Mouse (Mus musculus) midbrain, embryonic 16.5 days (tissue): ENCODE data around the gene Cic. TPM values are rescaled to one million over a fixed set of nuclear protein-coding genes. Genes with fewer than 3 reads are reported as not detected.

Experiments
- ATAC-seq: fragments of 200-750 bp; cut with Nextera tagmentation; 2 replicates; pipeline ENCODE4 v1.8.0; 2017; ENCODE audit warnings: moderate TSS enrichment
- H3K27ac ChIP-seq: fragments of 300-500 bp; sonication (generic); 2 replicates; pipeline ENCODE4 v1.5.1; 2014; ENCODE audit warnings: mild to moderate bottlenecking, low read length, mixed read lengths
- H3K27me3 ChIP-seq: fragments of 300-500 bp; sonication (generic); 2 replicates; pipeline ENCODE4 v1.6.1; 2014; ENCODE audit warnings: low read depth, low read length, mixed read lengths; ENCODE audit not compliant: control insufficient read depth, insufficient read depth
- H3K36me3 ChIP-seq: fragments of 300-500 bp; sonication (generic); 2 replicates; pipeline ENCODE4 v1.6.1; 2014; ENCODE audit warnings: mild to moderate bottlenecking, low read length, moderate library complexity, mixed read lengths; ENCODE audit not compliant: control insufficient read depth, insufficient read depth
- H3K4me1 ChIP-seq: fragments of 300-500 bp; sonication (generic); 2 replicates; pipeline ENCODE4 v1.6.1; 2014; ENCODE audit warnings: mild to moderate bottlenecking, low read length, mixed read lengths; ENCODE audit not compliant: control insufficient read depth, insufficient read depth
- H3K4me2 ChIP-seq: fragments of 300-500 bp; sonication (generic); 2 replicates; pipeline ENCODE4 v1.6.1; 2014; ENCODE audit warnings: mild to moderate bottlenecking, low read length, mixed read lengths
- H3K4me3 ChIP-seq: fragments of 300-500 bp; sonication (generic); 2 replicates; pipeline ENCODE4 v1.5.1; 2014; ENCODE audit warnings: low read depth, mild to moderate bottlenecking, low read length, moderate library complexity, mixed read lengths
- H3K9ac ChIP-seq: fragments of 300-500 bp; sonication (generic); 2 replicates; pipeline ENCODE4 v1.6.1; 2014; ENCODE audit warnings: low read depth, low read length, mixed read lengths
- H3K9me3 ChIP-seq: fragments of 300-500 bp; sonication (generic); replicated peaks from 2 replicates; pipeline ENCODE4 v1.6.1; 2014; ENCODE audit warnings: mild to moderate bottlenecking, low read length, mixed read lengths; ENCODE audit not compliant: control insufficient read depth, poor library complexity, severe bottlenecking
- WGBS: fragments of 180-500 bp; shearing (Covaris S2); extraction: QIAGEN DNeasy Blood & Tissue Kit; methylation state at CpG from one replicate; pipeline ENCODE4 v1.1.7; 2014; 5-methylcytosine and 5-hydroxymethylcytosine counted together
- polyA plus RNA-seq: library from polyadenylated mRNA; unstranded; fragments of >200 nt; fragmentation: Nextera tagmentation; extraction: Ambion mirVana; gene quantifications from 2 replicates; pipeline ENCODE4 v1.2.1, GENCODE M21; 2015

Cic gene
- 33.8 and 38.8 TPM in 2 replicates for polyA plus RNA-seq

DNA sequence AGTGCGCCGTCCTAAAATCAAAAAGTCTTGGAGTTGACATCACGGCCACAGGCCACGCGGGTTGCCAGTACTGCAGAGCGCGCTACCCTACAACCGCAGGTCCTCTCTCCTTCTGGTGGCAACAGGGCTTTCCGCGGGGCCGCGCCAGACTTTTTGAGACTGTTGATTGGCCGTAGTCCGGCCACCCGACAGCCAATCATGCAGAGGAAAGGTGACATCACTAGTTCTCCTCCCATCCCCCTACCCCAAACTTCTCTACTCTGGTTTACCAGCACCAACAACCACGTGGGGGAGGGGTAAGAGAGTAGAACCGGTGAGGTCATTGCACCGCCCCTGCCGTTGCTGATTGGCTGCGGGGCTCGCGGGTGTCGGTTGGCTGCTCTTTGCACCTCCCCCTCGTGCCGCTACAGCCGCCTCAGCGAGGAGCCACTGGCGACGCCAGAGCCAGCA is at the start of gene Cic:
Gene Cic, plus strand, starts transcription at position 404 of the 450 bp plus-strand sequence.
- H3K4me3 ChIP-seq = peak within 1 kb of the TSS; percentile 86
- H3K4me1 ChIP-seq = peaks cover 22% of the 10 kb centered on the region
- ATAC-seq = peak; percentile 89
- H3K36me3 ChIP-seq = peaks cover 13% of the 10 kb centered on the region
- H3K27ac ChIP-seq = peak within 1 kb of the TSS; percentile 96
- no peaks in the 10 kb centered on the region for H3K27me3 ChIP-seq
- no peaks in the 10 kb centered on the region for H3K9me3 ChIP-seq
- H3K4me2 ChIP-seq = peak within 1 kb of the TSS; percentile 72
- H3K9ac ChIP-seq = peak within 1 kb of the TSS; percentile 95
- under 1% methylated on average over 29 of the region's 29 CpGs for WGBS

DNA sequence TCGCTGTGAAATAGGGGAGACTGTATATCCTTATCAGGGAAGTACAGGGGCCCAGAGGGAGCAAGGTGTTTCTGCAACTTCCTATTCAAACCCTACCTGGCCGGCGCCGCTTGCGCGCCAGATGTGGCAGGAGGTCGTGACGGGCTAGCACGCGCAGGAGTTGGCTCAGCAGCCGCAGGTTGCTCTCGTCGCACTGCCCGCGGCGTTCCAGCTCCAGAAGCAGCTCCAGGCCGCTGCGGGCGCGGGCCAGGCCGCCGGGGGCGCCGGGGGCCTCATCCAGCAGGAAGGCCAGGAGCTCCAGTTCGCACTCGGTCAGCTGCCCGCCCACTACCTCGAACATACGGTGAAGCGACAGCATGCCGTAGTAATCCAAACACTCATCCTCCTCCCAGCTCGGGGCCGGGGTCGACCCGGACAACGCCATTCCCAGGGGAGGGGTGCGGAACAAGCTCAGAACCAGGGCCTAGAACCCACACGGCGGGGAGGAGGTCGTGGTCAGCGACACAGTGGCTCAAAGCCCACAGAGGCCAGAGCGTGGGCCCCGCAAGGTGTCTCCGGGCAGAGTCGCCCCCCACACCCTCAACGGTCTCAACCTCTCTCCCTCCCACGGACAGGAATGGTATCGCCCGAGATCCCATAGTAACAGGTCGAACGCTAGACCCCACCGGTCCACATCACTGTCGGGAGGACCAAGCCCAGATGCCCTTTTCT is 48.6 kb upstream of the Cic start:
- H3K27ac ChIP-seq = peak overlapping the region; percentile 55
- under 1% methylated on average over 52 of the region's 53 CpGs for WGBS
- H3K9ac ChIP-seq = peak overlapping the region; percentile 87
- H3K36me3 ChIP-seq = peaks cover 7% of the 10 kb centered on the region; the same call in 1 of the 2 replicates
- peaks cover 30% of the 10 kb centered on the region for H3K4me1 ChIP-seq
- H3K4me2 ChIP-seq = peak overlapping the region; percentile 97
- no peaks in the 10 kb centered on the region for H3K27me3 ChIP-seq
- ATAC-seq = peak; percentile 18
- peak overlapping the region; percentile 64 for H3K4me3 ChIP-seq
- H3K9me3 ChIP-seq = no peaks in the 10 kb centered on the region

DNA sequence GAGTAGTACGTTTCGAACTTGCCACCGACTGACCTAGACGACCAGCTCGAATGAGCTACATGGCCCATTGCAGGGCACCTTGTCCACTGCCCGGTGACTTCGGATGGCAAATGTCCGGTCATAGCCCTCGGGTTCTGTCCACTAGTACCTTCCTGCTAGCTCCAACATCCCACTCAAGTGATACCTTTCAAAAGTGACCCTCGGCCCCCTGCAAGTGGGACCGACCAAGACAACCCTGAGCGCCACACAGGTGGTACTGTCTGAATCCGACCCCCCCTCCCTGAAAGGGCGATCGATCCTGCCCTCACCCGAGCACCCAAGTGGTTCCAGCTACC is 48.1 kb upstream of the Cic start:
- peak overlapping the region; percentile 87 for H3K9ac ChIP-seq
- H3K27me3 ChIP-seq = no peaks in the 10 kb centered on the region
- H3K9me3 ChIP-seq = no peaks in the 10 kb centered on the region
- H3K36me3 ChIP-seq = peaks cover 8% of the 10 kb centered on the region; the same call in 1 of the 2 replicates
- peak overlapping the region; percentile 64 for H3K4me3 ChIP-seq
- peak overlapping the region; percentile 55; the same call in 1 of the 2 replicates for H3K27ac ChIP-seq
- under 1% methylated on average over 16 of the region's 16 CpGs for WGBS
- H3K4me1 ChIP-seq = peaks cover 30% of the 10 kb centered on the region
- ATAC-seq = peak; percentile 46
- peak overlapping the region; percentile 97 for H3K4me2 ChIP-seq

DNA sequence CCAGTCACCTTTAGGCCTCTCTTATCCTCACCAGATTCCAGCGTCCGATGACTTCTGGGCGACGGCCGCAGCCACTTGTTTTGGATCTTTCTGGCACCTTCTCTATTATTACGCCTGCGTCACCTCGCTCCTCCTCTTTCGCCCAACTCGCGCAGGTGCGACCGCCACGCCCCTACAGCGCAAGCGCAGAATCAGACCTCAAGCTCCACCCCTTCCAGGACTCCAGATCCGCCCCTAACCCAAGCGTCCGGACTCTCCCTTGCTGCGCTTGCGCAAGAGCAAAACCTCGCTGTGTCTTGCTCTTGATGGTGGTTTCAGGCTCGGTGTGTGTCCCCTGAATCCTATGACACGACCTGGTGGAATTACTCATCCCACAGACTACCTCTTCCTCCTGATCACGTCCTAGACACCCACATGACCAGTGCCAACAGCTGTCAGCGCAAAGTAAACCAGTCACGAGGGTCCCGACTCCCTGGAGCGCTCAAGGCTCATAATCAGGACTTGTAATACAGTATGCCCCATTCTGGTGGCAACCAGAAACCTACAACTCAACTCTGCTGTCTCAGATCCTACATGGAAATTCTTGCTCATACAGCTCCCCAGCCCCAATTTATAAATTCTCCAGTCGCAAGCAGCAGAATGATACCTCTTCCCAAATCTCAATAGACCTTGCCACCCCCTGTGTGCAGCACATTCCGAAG is 47.6 kb upstream of the Cic start:
- ATAC-seq = peak; percentile 74
- H3K27ac ChIP-seq = peak overlapping the region; percentile 55; the same call in 1 of the 2 replicates
- no peaks in the 10 kb centered on the region for H3K9me3 ChIP-seq
- H3K27me3 ChIP-seq = no peaks in the 10 kb centered on the region
- H3K36me3 ChIP-seq = peaks cover 10% of the 10 kb centered on the region
- H3K9ac ChIP-seq = peak overlapping the region; percentile 87
- peak overlapping the region; percentile 97 for H3K4me2 ChIP-seq
- H3K4me3 ChIP-seq = peak overlapping the region; percentile 64
- H3K4me1 ChIP-seq = peaks cover 30% of the 10 kb centered on the region
- 3% methylated on average over 31 of the region's 31 CpGs for WGBS

DNA sequence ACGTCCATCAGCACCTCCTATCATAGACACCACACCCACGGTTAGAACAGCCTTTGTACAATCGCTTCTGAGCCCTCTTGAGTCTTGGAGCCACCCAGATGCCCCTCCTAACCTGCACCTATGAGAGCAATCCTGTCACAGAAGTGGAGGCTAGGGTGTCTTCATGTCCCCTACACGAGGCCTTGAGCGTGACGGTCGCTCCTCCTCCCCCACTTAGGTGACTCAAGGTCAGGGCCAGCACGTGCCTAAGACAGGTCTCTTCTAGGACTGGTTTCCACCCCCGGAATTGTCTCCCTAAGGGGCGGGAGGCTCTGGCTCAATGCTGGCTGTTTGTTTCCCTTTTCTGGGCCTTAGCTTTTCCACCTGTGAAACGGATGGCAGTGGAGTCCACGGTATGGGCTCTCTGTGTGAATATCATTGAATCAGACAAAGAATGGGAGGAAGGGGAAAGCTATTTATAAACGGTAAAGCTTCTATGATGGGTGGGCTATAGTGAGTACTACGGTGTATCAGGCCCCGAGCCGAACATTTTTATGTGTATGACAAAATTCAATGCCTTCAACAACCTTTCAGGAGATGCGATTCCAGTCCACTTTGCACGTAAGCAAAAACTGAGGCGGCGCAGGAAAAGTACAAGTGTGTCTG is 46.9 kb upstream of the Cic start, which contains the start of gene Dedd2:
Gene Dedd2, minus strand, starts transcription at position 159 of the 645 bp plus-strand sequence.
- H3K27me3 ChIP-seq = no peaks in the 10 kb centered on the region
- 7% methylated on average over 20 of the region's 20 CpGs for WGBS

DNA sequence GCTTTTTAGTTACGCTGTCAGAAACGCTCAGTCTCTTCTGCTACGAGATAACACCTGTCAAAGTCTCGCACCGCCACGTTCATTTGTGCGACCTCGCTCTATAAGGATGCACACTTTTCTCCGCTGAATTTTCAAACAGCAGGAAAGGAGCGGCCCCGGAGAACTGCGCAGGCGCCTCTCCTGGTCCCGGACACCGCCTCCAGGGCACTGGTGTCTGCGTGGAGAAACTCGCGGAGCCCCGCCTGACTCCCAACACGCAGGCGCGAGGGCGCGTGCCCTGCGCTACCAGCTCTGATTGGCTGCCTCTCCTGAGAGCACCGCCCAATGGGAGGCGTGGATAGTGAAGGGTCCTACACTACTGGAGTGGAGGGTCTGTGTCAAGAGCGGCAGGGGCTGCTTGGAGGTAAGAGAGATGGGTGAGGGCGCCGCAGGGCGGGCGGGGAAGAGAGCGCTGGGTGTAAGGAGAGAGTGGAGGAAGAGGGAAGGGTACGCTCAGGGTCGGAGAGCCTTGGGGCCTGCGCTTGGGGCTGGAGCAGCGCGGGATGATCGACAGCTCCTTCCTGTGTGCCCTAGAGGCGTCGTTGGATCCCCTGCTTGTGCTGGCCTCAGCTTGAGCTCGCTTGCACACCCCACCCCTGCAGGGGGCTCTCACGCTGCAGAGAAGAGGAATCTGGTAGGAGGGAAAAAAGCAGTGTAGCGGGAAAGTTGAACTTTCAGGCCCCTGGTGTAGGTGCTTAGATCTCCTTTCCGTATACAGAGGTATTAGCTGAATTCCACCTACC is 46.2 kb upstream of the Cic start, which contains the start of gene Zfp526:
Gene Zfp526, plus strand, starts transcription at position 324 of the 782 bp plus-strand sequence.
- peak; percentile 95 for ATAC-seq
- H3K4me2 ChIP-seq = peak within 1 kb of the TSS; percentile 97
- peak within 1 kb of the TSS; percentile 70 for H3K4me3 ChIP-seq
- H3K4me1 ChIP-seq = peaks cover 30% of the 10 kb centered on the region
- peaks cover 14% of the 10 kb centered on the region for H3K36me3 ChIP-seq
- no peaks in the 10 kb centered on the region for H3K27me3 ChIP-seq
- H3K27ac ChIP-seq = peak within 1 kb of the TSS; percentile 85
- peak within 1 kb of the TSS; percentile 74 for H3K9ac ChIP-seq
- H3K9me3 ChIP-seq = no peaks in the 10 kb centered on the region
- under 1% methylated on average over 43 of the region's 45 CpGs for WGBS

More for the DNA sequence above, 46.9 kb upstream of the Cic start, which contains the start of gene Dedd2:
- H3K27ac ChIP-seq = peak within 1 kb of the TSS; percentile 85
- H3K9ac ChIP-seq = peak within 1 kb of the TSS; percentile 87
- H3K36me3 ChIP-seq = peaks cover 9% of the 10 kb centered on the region
- peak within 1 kb of the TSS; percentile 70 for H3K4me3 ChIP-seq
- no peaks in the 10 kb centered on the region for H3K9me3 ChIP-seq
- peak within 1 kb of the TSS; percentile 97 for H3K4me2 ChIP-seq
- H3K4me1 ChIP-seq = peaks cover 30% of the 10 kb centered on the region
- no peak for ATAC-seq

DNA sequence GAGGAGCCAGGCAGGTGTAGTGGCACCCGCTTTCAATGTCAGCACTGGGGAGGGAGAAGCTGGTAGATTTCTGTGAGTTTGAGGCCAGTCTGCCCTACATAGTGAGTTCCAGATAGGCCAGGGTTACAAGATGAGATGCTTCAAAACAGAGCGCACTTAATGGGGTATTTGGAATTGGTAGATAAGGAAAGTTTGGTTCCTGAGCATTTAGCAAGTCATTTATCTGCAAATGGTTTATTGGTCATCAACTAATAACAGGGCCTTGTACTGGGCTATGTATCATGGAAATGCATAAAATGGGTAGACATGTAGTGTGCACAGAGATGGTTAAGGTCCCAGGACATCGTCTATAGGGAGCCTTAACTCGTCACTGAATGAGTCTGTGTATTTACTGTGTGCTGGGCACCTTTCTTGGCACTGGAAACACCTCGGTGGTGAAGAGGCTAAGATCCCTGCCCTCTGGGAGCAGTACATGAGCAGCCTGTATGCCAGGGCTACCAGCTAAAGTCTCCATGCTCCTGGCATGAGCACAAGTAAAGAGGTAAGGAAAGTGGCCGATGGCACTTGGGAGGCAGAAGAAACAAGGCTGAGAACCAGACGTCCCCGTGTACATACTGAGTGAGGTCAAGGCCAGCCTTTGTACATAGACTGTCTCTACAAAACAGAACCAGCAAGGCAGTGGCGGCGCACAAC is 45.1 kb upstream of the Cic start:
- H3K9me3 ChIP-seq = no peaks in the 10 kb centered on the region
- ATAC-seq = no peak
- no peak overlapping the region for H3K27ac ChIP-seq
- H3K9ac ChIP-seq = peak overlapping the region; percentile 74
- peaks cover 23% of the 10 kb centered on the region for H3K36me3 ChIP-seq
- WGBS = 86% methylated on average over 10 of the region's 10 CpGs
- H3K4me1 ChIP-seq = peaks cover 30% of the 10 kb centered on the region
- peak overlapping the region; percentile 97; the same call in 1 of the 2 replicates for H3K4me2 ChIP-seq
- H3K27me3 ChIP-seq = no peaks in the 10 kb centered on the region
- no peak overlapping the region for H3K4me3 ChIP-seq
